Mouse (Mus musculus) hematopoietic multipotent progenitor cell, adult 10-12 weeks (in vitro differentiated cells): Measurements from ENCODE around the gene Tbr1. TPM values are rescaled to one million over a fixed set of nuclear protein-coding genes. Genes with fewer than 3 reads are reported as not detected.

Source experiments
- polyA plus RNA-seq: library from polyadenylated mRNA; stranded (reverse); fragments of >175 nt; gene quantifications from 2 replicates; pipeline ENCODE4 v1.2.3, GENCODE M21; 2012; ENCODE audit warnings: low replicate concordance

Tbr1 gene
- 0.13 and 0.15 TPM in 2 replicates for polyA plus RNA-seq

GRCm38 (mm10) chr2:61802656-61803251, at the start of gene Tbr1:
Gene Tbr1, plus strand, starts transcription at chr2:61802930.

Other genes with a start within 250 kb of the Tbr1 start
- 5.2 and 11.9 TPM in 2 replicates for gene Tank, start 224.3 kb upstream of the Tbr1 start, polyA plus RNA-seq
- gene Psmd14, start 91.2 kb upstream of the Tbr1 start, polyA plus RNA-seq: 0.77 and 10.9 TPM in 2 replicates
- not detected in 2 replicates for gene Slc4a10, start 243.5 kb downstream of the Tbr1 start, polyA plus RNA-seq